Mouse (Mus musculus): ENCODE results near the gene Cntn5.

The Cntn5 gene

DNA sequence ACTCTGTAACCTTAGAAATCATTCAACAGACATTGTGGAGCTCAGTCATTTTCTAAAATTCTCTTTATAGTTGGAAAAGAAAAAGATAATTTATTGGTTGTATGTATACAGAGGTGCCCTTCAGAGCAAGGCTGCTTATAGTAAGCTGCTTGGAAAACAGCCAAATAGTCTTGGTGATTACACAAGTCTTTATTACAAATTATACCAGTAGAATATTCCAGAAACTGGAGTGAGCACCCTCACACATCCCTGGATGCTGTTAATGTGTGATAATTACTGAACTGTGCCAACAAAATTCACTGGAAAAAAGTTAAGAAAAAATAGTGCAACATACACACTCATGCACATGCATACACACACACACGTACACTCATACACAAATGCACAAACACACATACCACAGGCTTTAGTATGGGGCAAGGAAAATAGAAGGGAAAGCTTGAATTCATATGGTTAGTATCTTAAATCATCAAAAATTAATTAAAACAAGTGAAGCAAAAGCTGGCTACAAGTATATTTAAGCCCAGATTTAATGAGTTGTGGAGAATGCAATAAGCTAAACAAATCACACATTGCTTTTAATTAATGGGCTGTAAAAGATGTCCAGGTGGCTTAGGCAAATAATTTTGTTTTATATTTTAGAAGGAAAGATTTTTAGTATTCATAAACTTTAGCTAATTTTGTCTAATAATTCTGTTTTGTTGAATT, 783.1 kb downstream of the Cntn5 start:
- no peak for DNase-seq

DNA sequence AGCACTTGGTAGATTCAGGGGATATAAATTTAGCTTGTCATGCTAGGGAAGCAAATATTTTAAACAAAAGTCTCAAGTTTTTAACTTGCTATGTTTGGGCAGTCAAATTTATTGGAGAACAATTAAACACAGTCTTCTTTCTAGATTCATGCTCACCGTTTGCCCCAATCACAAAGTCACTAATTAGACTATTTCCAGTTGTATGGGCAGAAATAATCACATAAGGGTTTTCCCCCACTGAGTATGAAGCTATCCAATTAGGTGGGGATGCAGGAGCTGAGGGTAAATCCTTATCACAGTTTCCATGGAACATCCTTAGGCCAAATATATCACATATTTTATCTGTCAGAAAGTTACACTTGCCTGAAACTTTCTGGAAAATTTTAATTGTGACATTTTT, 788.0 kb downstream of the Cntn5 start:
- no peak for DNase-seq

DNA sequence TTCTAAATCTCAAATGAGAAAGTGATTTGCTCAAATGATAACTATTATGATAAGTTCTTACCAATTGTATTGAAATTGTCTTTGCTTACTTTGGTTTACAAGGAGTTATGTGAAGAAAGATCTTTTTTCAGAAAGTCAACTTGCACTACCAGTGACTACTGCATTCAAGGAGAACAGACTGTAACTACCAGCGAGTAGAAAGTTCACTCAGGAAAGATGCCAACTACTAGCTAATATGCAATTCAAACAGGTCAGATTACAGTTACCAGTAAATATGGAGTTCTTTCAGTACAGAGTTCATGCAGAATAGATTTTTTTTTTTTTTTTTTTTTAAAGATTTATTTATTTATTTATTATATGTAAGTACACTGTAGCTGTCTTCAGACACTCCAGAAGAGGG, 795.4 kb downstream of the Cntn5 start:
- no peak for DNase-seq

DNA sequence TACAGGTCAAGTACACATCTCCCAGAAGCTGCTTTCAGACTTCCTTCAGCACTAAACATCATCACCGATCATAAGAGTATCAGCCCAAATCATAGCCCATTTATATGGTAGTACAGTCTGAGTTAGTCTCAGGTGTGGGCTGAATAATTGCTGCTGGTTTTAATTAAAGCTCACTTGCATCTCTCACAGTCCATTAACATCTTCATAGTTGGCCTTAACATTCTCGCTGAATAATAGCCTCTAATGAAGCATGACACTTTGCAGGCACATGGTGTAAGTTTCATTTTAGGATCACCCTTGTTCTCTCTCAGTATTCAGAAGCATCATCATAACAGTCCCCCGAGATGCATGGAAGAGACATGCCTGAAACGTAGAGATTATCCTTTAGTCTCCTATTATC, 796.7 kb downstream of the Cntn5 start:
- DNase-seq, result no peak

DNA sequence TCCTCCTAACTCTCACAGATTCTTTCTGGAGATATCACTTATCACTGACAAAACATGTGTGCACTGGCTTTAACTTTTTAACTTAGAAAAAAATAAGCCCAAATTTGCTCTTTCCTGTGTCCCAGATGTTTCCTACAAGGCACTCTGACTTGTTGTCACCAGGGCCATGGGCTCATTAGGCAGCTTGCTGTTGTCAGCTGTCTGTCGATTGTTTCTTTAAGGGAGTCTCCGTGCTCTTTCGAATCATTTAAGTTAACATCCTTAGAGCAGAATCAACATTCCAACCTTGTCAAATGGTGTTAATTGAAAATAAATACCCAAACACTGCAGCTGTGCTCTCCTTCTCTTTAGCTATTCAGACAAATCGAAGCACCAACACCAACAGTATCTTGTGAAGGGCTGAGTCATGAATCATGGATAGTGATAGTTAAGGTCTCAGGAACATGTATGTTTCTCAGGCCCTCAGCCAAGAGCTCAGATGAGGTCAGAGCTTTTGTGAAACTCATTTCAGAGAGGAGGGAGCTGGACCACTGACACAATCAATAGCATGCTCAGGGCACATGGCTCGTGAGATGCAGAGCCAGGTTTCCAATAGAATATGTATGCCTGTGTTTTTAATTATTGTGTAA, 802.6 kb downstream of the Cntn5 start:
- no peak for DNase-seq

DNA sequence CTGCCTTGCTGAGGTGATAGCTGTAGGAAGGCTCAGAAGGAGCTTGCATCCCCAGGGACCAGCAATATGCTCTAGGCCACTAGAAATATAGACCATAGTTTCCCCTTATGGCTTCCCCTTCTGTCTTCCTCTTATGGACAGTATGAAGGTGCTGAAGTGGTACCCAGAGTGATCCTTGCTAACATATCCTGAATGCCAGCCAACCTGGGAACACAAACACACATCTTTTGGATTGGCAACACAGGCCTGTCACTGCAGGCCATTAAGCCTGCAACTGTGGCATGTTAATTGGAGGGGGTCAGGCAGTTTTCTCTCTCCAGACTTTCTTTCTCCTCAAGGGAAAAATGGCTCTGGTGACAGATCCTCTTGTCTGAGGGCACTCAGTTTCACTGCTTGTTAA, 828.3 kb downstream of the Cntn5 start:
- DNase-seq, result no peak

DNA sequence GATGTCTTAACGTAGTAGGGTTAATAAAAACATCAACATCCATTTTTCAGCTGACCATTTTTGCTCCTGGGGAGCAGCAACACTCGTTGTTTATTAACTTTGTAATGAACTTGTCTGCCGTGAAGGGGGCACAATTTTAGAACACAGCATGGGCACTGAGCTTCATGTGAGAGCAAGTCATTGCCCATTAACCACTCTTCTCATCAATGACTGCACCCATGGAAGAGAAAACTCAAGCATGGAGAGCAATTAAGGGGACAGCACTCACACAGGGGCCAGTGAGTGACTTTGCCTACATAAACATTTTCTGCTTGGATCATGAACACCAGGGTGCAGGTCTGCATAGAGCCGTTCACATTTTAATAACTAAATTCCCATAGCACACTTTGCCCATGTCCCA, 831.2 kb downstream of the Cntn5 start:
- no peak for DNase-seq

DNA sequence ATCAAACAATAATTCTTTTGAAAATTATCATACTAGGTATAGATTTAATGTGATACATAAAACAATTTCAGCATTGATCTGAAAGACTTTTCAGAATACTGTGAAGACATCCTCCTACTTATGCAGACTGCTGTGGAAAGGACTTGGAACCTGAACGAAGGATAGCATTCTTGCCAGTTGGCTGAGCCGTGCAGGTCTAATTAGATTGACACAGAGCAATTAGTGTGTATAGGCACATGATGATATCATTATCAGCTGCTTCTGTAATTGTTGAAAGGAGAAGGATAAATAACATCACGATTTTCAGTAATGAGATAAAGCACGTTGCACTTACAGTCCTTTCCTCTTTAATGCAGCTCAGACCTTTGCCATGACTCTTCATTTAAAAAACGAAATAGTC, 831.7 kb downstream of the Cntn5 start:
- no peak for DNase-seq

DNA sequence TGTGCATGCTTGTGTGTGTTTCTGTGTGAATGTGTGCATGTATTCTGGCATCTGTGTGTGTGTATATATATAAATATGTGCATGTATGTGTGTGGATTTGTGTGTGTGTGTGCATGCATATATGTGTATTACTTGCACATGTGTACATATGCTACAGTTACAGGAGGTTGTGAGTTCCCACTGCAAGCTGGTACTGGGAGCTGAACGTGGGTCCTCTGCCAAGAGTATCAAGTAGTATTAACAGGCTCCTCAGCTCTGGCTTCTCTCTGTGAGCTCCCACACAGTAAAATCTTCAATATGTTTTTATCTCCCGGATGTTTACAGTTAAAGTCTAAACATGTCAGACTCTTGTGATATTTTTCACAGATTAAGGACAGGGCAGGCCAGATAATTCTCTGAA, 833.3 kb downstream of the Cntn5 start:
- no peak for DNase-seq

DNA sequence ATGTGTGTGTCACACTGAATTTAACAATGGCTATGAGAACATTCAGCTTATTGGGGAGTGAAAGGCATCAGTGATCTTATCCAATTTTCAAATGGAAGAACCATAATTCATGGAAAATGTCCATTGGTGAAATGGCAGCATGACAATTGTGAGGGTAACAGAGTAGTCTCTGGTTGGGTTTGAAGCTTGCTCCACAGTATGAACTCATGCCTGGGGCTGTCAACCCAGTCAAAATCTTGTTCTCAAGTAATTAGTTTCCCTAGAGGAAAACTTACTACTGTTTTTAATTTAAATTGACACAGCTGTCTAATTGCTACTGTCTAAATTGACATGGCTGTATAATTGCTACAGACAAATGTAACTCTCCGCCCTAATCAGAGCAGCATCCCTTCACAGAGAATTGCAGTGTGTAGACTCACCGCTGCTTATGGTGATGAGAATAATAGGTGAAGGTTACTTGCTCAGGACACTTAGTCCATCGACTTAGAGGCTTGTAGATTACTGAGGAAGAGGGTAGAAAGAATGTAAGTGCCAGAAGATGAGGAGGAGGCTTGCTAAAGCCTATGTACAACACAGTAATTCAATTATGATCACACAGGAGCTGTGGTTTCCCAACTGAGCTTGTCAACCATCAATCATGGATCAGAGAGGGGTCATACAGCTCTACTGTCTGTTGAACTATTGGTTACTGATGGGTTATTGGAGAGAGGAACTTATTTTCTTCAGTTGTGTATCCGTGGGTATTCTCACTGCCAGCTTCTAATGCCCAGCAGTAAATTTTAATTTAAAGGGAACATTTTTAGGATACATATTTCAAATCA, 859.4 kb downstream of the Cntn5 start:
- no peak for DNase-seq

DNA sequence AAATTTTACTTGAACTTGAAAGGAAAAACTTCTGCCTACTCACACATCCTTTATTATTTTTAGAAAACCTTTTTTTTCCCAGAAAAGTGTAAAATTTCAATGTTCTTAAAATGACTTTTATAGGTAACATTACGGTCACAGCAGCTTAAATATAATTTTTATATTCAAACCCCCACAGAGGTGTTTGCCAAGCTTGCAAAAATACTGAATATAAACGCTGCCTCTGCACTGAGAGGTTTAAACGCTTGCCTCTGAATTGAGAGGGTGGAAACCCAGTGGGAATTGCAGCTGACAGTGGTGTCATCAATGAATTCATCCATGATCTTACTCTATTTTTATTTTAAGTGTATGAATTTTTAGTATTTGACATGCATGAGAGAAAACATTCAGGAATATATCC, 861.6 kb downstream of the Cntn5 start:
- no peak for DNase-seq

DNA sequence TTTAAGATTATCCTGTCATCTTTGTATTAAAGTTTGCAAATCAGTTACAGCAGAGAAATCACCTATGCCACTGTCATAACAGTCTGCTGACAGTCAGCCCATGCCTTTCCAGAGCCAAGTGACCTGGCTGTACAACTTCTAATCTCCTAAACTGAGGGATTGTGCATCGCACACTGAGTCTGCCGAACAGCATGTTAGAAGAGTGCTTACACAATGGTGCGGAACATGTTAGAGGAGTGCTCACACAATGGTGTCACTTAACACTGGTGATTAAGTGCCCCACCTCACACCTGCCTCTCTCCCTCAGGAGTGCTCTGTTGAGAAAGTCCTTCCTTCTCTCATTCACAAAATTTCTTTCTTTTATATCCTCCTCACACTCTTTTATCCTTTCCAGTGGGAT, 889.4 kb downstream of the Cntn5 start:
- DNase-seq, result no peak

DNA sequence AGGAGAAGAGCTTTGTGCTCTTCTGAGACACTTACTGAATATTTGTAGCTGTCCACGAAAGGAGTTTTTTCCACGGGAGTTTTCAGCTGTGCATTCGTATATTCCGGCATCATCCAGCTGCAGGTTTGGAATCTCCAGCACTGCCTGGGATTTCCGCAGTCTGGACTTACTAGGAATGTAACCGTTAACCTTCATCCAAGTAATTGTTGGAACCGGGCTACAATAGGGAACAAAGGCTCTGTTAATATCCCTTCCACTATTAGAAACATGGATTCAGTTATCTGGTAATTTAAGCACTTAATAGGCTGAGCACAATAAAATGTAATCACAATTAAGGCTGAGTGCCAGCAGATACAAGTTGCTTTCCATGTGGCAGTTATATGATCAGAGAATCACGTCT, 920.5 kb downstream of the Cntn5 start:
- no peak for DNase-seq

DNA sequence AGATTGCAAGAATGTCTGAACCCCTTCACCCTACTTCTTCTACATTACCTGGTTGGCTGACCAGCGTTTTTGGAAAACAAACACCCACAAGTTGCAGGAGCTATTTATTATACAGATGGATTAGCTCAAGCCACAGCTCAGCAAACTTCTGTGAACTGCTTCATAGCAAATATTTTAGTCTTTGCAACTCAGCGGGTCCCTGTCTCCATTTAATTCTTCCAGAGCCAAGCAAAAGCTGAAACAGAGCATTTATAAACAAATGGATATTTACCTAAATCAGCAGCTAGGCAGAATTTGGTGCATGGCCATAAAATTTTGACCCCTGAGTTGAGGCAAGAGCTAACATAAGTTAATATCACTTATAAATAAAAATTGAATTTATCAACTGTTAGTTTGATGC, 921.4 kb downstream of the Cntn5 start:
- no peak for DNase-seq

DNA sequence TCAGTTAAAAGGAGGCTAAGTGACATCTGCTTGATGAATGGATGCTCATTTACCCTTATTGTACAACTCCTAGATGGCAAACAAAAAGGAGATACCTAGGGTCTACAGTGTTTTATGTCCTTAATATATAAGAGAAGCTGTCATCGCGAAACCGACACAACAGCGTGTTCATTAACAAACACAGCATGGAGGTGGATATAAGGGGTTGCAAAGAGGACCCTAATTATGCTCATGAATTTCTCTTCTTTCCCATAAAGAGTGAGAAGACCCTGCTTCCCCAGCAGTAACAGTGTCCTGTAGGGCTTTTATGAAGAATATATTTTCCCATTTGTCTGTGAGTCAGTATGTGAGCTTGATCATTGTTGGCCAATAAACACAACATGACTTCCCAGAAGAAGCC, 939.2 kb downstream of the Cntn5 start:
- no peak for DNase-seq

DNA sequence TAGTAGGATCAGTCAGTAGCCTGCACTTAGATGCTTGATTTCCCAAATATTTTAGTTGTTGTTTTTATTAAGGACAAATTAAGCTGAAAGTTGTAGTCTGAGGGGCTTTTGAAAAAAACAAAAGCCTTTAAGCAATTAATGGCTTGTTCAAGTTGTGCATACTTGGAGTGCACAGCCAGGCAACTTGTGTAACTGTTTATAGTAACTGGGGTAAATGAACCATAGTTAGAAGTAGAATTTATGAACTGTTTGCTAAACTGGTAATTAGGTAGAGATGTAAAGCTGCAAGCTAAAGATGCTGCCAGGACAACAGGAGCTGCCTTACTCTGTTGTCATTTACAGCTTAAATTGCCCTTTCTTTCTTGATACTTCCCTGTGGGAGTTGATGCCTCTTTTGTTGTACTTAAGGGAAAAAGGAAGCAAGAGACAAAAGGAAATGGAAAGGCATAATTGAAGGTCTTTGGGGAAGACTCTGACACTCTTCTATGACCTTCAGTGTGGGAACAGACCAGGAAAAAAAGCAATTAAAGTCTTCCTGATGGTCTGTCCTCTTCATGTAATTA, 943.9 kb downstream of the Cntn5 start:
- no peak for DNase-seq

DNA sequence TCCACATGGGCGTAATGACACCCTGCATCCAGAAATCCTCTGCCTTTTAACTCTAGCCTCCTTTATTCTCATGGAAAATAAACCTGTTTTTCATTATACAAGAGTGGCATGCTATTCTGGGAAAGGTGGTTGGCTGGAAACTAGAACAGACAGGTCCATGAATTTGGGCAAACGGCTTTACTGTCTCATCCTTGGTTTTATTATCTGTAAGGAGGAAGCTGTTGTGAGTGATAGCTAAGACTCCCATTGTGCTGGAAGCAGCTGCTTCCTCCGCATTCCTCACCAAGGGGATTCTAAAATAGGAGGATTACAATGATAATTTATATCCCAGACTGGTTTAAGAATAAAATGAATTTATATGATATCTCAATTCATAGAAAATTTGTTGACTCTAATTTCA, 955.2 kb downstream of the Cntn5 start:
- DNase-seq, result no peak

DNA sequence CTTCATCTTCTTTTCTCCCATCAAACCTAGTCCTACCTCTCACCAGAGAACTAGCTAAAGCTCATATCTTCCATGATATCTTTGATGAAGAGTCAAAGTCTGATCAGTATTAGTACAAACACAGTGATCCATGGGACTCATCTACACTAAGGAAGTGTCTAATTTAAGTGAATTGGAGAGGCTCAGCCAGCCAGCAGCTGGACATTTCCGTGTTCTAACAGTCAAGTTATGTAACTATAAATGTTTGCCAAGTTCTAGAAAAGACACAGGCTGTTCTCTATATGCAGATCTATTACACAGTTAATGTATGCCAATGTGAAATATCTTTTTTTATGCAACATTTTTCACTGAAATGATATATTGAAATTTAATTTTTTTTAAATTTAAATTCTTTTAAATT, 959.7 kb downstream of the Cntn5 start:
- no peak for DNase-seq

DNA sequence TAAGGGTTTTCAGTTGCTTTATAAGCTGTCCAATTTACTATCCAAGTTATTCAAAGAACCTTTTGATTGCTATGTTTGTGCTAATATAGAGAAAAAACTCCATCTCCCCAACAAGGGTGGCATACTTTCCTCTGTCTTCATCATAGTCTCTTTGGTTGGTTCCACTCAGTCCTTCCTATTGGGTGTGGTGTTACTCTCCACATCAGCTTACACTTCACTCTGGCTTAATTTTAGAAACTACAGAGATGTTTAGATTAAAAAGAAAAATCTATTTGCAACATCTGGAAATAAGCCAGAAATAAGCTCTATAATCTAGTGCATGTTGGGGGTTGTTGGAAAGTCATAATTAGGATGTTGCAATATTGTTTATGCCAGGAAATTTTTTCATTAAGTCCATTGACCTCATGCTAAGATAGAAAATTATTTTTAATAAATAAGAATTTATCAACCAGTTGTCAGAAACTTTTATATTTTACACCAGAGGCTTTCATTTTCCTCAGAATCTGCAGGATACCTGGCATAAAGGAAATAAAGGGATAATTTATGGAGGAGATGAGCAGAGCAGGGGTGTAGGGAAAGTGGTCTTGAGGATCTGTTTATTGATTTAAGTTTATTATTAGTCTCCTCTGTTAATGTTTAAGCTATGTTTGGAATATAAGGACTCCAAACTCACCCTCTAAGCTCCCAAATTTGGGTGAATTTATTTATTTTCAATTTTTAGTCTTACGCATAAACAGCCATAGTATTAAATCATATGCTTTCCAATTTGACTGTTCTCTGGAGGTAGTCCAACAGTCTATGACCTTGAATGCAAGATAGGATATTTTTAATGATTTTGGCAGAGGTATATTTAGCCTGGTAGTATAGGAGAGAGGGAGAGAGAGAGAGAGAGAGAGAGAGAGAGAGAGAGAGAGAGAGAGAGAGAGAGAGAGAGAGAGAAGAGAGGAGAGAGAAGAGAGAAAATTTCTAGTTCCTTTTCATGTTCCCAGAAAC, 966.8 kb downstream of the Cntn5 start:
- no peak for DNase-seq

DNA sequence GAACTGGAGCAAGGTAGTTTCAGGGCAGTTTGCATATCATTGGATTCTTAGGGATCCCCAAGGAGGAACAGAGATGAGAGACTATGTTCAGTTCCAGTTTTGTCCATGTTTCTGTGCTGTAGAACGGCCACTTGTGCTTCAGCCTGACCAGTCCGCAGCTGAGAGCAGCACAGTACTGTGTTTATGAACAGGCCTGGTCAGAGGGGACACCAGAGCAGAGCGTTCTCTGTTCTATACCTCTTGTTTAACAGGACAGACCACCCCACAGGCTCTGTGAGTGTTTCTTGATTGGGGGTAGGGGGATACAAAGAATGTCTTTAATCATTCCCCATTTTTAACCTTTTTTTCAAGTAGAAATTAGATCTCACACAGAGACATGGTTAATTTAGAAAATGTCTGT, 984.0 kb downstream of the Cntn5 start:
- DNase-seq, result no peak

DNA sequence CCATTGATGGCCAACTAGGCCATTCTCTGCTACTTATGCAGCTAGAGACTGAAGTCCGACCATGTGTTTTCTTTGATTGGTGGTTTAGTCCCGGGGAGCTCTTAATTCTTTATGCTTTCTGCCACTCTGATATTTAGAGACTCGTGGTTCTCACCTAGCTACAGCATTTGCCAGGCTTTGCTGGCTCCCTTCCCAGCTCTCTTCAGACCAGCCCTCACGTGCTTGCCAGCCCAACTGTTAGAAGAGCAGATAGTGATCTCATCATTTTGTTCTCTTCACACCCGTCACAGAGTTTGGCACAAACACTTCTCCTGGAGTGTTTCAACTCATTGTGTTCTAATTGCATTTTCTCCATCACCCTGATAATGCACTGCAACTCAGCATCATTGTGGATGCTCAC, 1005.5 kb downstream of the Cntn5 start:
- DNase-seq, result no peak

DNA sequence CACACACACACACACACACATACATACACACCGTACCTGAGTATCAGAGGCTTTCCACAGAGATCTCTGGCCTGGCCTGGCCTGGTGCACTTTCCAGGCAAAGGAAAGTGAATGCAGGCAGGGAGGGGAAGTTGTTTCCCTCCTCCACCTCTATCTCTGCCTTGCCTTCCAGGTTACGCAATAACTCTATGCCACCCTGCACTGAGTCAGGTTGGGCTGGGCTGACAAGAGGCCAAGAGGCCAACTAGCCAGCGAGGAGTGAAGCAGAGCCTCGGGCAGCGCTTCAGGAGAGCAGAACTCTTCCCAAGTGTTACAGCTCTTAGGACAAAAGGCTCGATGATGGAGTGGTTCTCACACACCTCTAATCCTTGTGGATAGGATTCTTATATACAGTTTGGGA, 1018.4 kb downstream of the Cntn5 start:
- no peak for DNase-seq
